Mouse (Mus musculus) thymus, postnatal 14 days (tissue): ENCODE measurements at regions not wholly inside any gene's neighbourhood (a gene's known extent, or its start where the extent isn't known, plus 50 kb on each side); places are given as distances from the start of the nearest gene placed in this dataset.

Source experiments
- DNase-seq: peaks from one replicate; pipeline ENCODE4 v3.0.0; 2021

GRCm38 (mm10) chrX:12490957-12491356, 96.6 kb upstream of the Atp6ap2 start:
- DNase-seq, result no peak

GRCm38 (mm10) chrX:12493216-12493615, 94.4 kb upstream of the Atp6ap2 start:
- no peak for DNase-seq

GRCm38 (mm10) chrX:12493916-12494315, 93.7 kb upstream of the Atp6ap2 start:
- DNase-seq, result no peak

- peak; percentile 7 for DNase-seq
Observed at GRCm38 (mm10) chrX:12494535-12494934, 93.1 kb upstream of the Atp6ap2 start.

- DNase-seq, result no peak
Observed at GRCm38 (mm10) chrX:12500601-12501000, 87.0 kb upstream of the Atp6ap2 start.

GRCm38 (mm10) chrX:12502364-12502763, 85.2 kb upstream of the Atp6ap2 start:
- DNase-seq, result no peak

- no peak for DNase-seq
Observed at GRCm38 (mm10) chrX:12503581-12503980, 84.0 kb upstream of the Atp6ap2 start.

- peak; percentile 14 for DNase-seq
Observed at GRCm38 (mm10) chrX:12511119-12511518, 76.5 kb upstream of the Atp6ap2 start.

- DNase-seq, result no peak
Observed at GRCm38 (mm10) chrX:12525044-12525443, 62.6 kb upstream of the Atp6ap2 start.

GRCm38 (mm10) chrX:12530406-12531311, 56.9 kb upstream of the Atp6ap2 start:
- no peak for DNase-seq
